Mouse (Mus musculus): ENCODE measurements around the gene Glis3.

Gene Glis3

DNA sequence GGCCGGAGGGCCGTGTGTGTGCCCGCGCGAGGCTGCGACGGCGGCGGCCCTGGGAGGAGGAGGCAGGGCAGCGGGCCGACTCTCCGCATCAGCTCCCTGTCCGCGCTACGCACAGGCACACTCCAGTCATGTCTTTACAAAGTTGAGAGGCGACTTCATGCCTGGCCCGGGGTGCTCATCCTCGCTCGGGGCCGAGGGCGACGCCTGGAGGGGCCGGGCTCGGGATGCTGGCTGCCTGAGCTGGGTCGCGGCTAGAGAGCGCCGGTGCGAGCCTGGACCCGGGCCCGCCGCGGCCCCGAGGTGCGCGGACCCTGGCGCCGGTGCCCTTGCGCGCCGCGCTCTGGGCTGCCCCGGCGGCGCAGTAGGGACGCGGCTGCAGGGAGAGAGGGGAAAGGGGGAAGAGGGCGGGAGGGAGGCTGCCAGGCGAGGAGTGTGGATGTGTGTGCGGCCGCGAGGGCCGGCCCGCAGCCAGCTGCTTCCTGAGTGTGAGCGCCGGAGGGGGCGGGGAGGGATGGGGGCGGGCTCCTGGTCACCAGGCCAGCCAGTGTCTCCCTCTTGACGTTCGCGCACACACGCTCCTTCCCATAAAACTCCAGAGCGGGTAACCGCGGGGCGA is at the start of gene Glis3:
Gene Glis3, minus strand, starts transcription at position 302 of the 616 bp plus-strand sequence.
- peak; percentile 76 for DNase-seq

DNA sequence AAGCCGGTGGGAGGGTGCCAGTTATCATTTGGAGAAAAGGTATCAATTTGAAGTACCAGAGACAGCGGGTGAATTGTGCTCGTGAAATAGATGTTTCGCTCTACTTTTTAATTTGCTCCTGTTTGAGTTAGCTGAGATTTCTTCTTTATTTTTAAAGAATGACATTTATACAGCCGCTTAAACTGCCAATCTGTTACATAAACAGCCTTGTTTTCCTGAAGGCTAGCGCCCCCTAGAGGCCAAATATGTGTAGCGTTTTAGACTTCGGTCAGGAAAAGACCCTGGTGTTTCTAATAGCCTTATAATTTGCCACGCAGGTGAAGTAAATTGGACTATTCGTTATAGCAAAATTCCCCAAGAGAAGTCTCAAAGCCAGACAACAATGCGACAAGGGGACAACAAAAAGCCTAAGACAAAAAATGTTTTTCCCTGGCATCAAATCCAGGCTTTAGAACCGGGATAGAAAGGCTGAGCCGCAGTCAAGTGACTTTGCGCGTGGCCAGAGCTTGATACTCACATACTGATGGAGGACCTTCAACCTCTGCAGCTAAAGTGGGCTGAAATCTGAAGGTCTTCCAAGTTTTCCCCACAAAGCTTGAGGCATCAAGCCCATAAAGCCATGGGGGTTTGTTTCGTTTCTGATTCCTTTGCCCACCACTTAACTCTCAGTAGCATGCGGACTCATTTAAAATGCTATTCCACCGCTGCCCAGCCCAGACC is 46.4 kb upstream of the Glis3 start:
- peak; percentile 52 for DNase-seq

DNA sequence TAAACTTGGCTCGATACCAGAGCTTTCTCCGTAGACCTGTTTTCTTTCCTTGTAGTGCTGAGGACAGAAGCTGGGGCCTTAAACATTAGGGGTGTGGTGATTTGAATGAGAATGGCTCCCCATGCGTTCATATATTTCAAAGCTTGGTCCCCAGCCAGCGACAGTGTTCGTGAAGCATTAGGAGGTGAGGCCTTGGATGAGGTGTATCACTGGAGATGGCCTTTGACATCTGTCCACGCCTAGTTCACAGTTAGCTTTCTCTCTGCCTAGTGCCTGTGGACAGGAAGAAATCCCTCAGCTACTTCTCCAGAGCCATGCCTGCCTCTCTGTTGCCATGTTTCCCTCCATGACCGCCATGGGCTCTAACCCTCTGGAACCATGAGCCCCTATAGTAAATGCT is 44.8 kb upstream of the Glis3 start:
- DNase-seq = no peak

DNA sequence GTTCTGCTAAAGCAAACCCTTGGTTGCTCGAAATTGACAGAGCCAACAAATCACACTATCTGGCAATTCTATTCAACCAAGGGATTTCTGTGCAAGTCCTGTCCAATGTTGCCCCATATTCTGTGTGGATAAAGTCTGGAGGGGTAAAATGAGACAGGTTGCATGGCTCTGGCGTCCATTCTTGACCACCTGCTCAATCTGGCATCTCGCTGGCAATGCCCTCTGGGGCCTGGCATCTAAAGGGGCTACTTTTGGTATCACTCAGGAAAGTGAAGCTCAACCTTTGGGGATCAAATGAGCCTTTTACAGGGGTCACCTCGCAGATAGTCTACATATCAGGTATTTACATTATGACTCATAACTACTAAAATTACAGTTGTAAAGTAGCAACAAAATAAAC is 42.7 kb upstream of the Glis3 start:
- DNase-seq = no peak

DNA sequence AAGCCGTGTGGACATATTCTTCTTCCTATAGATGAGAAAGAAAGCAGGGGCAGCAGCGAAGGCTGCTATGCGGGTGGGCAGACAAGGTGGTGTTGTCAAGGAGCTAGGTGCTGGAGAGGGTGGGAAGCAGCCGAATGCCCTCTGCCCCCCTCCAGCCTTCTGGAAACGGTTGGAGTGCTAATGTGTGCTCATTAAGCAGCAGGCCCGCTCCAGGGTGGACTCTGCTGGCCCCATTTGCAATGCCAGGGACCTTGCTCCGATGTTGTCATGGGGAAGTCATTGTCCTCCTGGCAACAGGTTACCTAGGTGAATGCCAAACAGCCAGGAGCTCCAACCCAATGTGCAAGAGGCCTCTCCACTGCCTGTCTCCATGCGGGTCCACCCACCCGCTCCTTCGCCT is 42.0 kb upstream of the Glis3 start:
- no peak for DNase-seq

DNA sequence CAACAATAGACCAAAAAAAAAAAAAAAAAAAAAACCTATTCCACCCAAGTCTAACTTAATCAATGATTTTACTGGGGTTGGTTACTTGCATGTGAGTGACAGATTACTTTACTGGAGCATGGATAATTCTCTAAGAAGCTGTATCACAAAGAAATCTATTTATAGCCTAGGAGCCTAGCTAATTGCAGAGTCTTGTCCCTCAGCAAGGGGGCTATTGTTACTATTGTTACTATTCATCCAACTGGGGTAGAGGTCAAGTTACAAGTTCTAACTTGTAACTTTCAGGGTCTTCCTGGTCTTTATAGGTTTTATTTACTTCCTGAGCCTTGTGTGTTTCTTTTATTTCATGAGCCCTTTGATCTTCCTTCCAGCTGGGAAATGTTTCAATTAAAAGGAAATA is 40.1 kb upstream of the Glis3 start:
- DNase-seq = no peak

DNA sequence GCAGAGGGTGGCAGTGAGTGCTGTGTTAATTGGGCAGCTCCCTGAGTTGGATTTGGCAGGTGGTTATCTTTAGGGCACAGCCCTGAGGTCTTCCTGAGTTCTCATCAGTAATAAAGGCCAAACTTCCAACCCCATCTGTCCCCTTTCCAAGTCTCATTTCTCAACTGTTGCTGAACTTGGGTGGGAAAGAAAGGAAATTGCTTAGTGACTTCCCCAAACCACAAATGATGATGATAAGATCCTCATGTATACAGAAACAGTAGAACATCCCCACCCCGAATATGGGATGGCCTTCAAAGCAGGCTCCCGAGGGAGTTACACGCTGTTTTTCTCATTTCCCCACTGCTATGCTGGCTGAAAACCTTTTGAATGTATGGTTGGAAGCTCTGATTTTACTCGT is 34.8 kb upstream of the Glis3 start:
- DNase-seq = no peak

DNA sequence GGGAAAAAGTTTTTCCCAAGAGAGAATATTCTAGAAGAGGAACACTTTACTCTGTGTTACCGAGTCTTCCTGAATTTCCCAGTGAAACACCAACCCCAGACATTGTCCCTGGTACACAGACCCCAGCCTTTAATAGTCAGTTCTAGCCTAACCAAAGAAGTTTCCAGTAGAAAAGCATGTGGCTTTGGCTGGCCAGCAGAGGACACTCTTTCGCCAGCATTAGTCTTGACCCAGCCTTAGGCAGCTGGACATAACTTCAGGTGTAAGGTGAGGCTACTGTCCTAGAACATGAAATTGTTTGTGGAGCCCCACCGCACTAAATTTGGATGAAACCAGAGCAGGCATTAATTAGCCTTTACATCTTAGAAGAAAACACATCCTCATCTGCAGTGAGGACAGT is 17.8 kb upstream of the Glis3 start:
- DNase-seq = no peak

DNA sequence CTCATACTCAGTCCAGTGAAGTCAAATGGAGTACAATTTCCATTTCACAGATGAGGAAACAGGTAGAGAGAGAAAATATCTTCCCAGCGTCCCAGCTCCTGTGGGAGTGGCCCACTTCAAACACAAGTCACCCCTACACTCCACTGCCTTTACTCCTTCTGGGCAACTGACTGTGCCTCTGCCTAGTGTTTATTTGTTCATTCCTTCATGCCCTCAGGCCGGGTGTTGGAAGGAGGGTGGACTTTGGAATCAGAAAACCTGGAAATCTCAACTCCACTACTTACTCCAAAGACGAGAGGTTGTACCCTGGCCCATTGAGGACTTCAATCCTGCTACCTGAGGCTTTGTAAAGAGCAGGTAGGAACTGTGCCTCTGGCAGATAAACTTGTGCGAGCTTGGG is 6.5 kb upstream of the Glis3 start:
- peak; percentile 37 for DNase-seq

DNA sequence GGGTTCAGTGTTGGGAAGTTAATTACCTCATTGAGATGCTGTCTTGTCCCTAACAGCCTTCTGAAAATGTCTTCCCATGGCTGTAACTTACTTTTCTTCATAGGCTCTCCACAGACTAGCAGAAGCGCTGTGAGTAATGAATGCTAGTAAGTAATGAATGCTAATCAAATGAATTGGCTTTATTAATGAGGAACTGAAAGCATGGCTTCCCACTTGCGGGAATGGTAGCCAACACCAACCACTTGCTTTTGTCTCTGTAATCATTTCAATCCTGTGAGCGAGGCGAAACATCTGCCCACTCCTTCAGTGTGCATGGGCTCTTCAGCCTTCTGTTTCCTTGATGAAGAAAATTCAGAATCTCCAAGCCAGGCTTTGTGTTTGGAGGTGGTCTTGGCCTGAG is 5.6 kb upstream of the Glis3 start:
- no peak for DNase-seq

DNA sequence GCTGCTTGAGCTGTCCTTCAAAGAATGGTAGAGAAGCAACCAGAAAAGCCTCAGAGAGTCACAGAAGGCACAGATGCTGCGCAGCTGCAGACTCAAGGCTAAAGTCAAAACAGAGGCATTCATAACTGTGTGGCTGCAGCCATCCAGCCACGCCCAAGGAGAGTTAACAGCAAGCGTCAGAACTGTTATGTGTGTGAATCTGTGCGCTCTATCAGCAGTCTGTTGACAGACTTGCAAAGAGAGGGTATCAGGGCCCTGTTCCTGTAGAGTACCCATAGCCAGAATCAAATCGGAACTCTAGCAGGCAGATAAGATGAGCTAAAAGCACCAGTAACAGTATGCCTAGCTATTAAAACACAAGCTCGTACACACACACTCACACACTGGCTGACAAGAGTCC is 4.5 kb upstream of the Glis3 start:
- no peak for DNase-seq

DNA sequence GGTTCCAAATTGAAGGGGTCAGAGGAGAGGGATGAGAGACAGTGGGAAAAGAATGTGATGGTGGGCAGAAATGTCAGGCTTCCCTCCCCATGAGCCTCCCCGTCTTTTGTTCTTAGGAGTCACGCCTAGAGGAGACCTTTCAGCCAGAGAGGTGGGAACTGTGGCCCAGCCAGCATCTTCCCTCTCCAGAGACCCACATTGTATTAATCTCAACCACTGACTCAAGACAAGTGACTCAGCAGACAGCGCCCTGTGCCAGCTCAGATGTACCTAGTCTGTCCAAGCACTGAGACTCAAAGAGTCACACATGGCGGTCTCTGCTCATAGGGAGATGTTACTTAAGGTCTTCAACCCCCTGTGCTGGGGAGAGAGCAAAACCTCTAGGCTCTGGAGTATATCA is 3.5 kb upstream of the Glis3 start:
- DNase-seq = no peak

DNA sequence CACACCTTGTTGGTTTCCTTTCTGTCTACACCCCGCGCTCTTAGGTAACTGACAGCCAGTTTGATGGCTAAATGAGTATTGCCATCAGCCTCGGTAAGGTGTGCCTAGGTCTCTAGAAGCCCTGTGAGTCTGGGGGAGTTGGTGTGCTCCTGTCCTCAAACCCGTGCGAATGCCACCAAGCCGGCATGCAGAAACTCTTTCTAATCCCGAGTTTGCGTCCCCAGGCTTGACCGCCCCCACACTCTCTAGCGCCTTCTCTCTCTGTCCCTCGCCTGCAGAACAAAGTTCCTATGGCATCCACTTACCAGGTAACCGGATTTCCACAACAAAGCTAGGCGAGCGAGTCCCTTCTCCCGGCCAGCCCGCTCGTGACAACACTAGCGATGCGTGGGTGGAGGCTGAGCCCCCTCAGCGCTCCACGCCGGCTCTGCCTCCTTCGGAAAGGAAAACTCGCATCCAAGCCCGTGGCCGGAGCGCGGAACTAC is 544 bp downstream of the Glis3 start:
- DNase-seq = no peak

DNA sequence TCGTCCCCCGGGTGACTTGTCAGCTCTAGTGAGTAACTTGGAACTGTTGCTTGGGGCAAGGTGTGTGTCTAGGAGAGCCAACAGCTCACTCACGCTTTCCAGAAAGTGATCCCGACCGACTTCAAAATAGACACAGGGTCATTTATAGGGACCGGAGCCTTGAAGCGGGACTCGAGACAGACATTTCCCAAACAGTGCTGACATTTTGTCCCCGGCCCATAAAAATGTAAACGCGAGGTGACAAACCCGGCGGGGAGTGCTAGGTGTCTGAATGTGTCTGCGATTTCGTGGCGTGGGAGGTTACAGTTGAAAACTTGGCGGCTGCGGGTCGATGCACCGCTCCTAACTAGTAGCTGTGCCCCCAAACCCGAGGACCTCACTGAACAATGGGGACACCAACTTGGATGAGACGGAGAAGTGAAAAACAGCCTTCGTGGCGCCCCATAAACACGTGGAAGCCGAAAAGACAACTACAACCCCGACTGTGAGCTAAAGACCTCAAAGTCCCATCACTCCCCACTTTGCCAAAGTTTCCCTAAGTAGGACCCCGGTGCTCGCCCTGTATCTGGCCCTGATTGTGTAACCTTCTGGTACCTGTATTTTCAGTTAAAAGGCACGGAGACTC is 1.1 kb downstream of the Glis3 start:
- no peak for DNase-seq

DNA sequence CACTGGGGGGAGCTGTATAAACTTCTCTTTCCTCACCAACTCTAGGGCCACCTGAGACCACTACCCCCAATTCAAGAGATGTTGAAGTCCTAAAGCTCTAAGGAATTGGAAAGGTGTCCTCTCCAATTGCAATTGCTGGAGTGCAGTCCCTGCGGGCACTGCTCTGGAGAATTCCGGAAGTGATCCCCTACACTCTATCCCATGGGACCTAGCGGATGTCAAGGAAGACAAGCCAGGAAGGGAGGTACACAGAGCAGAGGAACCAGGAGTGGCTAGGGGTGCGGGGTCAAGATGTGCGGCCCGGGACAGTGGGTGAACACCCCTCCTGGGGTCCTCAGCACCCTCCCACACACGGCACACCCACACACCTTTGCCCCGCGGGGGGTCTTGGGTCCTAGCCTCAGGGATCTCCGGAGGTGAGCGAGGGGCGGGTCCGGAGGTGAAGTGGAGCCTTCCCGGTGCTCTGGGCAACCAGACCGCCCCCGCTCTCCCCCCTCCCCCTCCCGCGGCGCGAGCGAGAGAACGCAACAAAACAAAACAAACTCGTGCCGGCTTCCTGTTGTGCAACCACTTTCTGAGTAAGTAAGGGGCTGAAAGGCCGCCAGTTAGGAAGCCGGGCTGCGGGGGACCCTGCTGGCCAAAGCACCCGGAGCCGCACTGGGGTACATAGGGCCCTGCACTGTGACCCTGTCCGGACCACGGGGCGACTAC is 2.0 kb downstream of the Glis3 start:
- DNase-seq = peak; percentile 65

DNA sequence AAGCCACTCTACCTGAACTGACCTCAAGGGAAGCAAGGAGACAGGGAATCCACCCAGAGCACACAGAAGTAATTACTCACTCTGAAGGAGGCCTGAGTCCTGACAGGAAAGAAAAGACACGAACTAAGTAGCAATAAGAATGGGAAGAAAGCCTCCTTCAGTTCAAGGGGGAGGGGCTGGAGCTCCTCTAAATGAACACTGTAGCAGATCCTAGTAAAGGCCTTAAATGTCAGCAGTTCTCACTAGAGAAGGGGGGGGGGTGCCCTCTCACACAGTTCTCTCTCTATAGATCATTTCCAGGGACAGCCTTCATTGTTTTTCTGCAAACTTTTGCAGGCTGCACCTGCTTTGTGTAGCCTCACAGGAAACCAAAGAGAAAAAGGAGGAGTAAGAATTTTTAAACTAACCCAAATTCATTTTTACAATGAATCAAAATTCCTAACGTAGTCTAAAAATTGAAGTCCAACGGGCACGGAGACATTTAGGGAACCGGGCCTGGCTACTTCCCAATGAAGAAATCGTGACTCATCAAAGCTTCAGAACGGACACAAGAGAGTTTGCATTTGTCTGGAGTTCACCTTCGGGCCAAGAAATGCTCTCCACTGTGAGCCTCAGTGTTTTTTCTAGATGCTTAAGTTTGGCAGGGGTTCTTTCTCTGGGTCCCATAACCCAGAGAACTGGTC is 2.7 kb downstream of the Glis3 start:
- no peak for DNase-seq

DNA sequence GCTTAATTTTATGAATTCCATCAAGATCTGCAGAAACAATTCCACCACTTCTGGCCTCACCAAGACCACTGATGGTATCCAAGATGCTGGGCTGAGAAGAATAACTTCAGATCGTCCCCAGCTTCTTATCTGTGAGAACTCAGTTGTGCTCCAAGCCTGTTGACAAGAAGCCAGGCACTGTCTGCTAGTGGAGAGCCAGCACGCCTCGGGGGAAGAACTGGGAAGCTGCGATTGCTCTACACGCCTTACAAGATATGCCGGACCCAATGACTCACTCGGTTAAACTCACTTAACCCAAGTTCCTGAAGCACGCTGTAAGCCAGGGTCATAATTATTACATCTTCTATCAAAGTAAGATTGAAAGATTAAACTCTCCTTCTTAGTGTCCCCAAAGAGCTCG is 16.1 kb downstream of the Glis3 start:
- no peak for DNase-seq

DNA sequence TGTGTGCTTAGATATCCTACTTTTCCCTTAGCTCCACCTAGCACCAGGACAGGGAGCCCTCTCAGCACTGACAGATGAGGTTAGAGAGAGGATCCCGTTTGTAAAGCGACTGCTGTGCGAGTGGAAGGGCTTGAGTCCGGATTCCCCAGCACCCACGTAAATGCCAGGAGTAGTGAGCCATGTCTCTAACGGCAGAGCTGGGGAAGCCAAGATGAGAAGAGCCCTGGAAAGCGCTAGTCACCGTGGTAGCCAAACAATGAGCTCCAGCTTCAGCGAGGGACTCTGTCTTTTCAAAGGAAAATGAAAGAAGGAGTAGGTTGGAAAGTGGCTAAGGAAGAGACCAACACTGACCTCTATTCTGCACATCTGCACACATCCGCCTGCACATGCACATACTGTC is 16.7 kb downstream of the Glis3 start:
- DNase-seq = no peak

DNA sequence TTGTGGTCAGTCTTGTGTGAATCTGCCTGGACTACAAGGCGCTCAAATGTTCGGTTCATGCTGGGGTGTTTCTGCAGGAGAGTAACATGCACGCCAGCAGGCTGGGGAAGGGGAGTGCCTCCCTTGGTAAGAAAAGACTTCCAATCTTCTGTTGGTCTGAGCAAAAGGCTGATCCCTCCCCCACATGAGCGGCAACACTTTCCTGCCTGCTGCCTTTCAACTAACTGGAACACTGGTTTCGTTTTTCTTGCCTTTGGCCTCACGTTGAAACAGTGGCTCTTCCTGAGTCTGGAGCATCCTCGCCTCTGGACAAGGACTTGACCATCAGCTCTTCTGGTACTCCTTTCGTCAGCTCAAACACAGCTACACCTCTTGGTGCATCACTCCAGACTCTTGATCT is 17.4 kb downstream of the Glis3 start:
- DNase-seq = no peak

DNA sequence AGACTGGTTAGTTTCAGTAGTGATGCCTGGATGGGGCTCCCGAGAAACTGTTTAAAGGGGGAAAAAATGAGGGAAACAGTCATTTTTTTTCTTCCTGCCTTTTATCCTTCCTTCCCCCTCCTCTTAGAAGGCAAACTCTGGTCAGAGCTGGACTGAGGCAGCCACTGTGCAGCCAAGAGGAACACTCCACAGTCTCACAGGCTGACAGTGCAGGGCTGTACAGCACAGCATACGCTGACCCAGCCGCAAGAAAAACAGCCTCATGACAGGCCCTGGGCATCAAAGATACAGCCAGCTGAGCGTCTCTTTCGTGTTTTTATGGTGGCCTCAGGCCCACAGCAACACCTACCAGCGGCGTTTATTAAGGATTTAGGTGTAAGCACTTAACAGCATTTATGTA is 19.0 kb downstream of the Glis3 start:
- peak; percentile 69 for DNase-seq

DNA sequence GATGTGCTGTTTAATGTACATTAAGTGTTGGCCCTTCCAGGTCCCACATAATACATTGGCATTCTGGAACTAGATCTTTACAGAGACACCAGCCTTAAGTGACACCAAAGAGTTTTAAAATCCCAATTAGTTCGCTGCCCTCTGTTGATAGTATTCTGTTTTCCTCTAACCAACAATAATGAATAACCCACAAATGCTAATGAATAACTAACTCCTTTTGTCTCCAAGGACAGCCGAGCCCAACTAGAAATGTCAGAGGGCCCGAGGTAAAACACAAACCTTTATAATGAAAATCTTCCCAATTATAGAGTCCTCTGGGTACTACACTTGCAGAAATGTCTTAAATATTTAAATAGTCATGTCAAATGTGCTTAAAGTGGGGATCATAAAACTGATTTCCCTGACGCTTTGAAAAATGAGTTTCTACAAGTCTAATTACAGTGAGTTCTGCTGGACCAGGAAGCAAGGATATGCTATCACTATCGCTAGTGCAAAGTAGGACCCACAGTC is 22.1 kb downstream of the Glis3 start:
- DNase-seq = no peak

DNA sequence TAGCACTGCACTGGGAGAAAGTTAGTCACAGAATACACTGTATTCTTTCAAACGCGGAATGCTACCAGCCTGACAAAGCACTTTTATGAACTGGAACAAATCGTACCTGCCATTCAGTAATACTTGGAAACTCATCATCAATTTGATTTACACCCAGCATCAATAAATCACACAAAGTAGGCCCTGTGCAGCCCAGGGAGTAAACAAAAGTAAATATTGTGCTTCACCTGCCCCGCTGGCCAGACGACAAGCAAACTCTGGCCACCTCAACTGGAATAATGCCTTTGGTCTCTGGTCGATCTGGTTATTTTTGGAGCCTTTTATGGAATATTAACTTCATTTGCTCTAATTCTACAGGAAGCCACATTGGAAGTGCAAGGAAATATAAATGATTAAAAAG is 23.0 kb downstream of the Glis3 start:
- no peak for DNase-seq

DNA sequence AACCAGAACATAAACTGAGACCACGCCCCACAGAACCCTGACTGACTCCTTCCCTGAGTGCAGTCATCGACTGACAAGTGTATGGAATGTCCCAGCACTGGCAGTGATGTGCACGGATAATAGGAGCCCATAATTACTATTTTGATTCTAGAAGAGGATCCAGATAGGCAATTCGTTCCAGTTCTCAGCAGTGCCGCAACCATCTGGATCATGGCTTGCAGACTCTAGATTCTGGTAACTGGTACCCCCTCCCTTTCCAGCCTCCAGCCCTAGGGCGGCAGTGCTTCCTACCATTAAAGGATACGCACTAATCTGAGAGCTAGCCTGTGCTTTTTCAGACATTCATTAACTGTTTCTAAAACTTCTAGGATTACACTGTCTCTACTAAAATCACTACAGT is 24.7 kb downstream of the Glis3 start:
- DNase-seq = no peak
